Mouse (Mus musculus): ENCODE results near the gene Ralgapa1. TPM values are rescaled to one million over a fixed set of nuclear protein-coding genes. Genes with fewer than 3 reads are reported as not detected.
"Not testable (repeated sequence)": the region's sequence is repeated elsewhere in the genome, so short reads cannot be mapped to it uniquely, and the experiment has no call there.

Gene Ralgapa1
- total RNA-seq, 2 experiments from 2014 or later, result 52.2 to 62.6 TPM

GRCm38 (mm10) chr12:55554901-55555300 is 266.1 kb downstream of the Ralgapa1 start:
- not testable (repeated sequence) for DNase-seq (ENCODE audit: low spot score in 2 of 2)

Small RNA genes lying within 50 kb of the gene (microRNA-seq; reads per million reads assigned to microRNA genes)
- 3.8 to 5.5 reads per million in 2 experiments for gene Gm23394 (ENCODE audit: borderline number of aligned reads in 2 of 2)

Other genes starting within 250 kb of the Ralgapa1 start
- gene Insm2, start 221.7 kb downstream of the Ralgapa1 start, total RNA-seq (2021), result 1 to 10 TPM in 1 of 2 experiments, under 1 TPM in 1; 0.66 to 1.1 TPM
- 10 to 100 TPM; 28.1 to 35.1 TPM for gene Brms1l, start 15.2 kb upstream of the Ralgapa1 start, total RNA-seq (2021)

Measured in adrenal gland, adult 18-20 months (tissue).